Mouse (Mus musculus): ENCODE measurements around the gene Ptch1. TPM values are rescaled to one million over a fixed set of nuclear protein-coding genes. Genes with fewer than 3 reads are reported as not detected.
A peak's percentile ranks its signal among the peaks of the same experiment; 100 is the strongest.

Gene Ptch1
- polyA plus RNA-seq, 1 experiment from 2014 or later: 22.6 TPM

GRCm38 (mm10) chr13:63569396-63569756 lies 4.0 kb downstream of the Ptch1 start:
- peaks cover 18% of the 10 kb centered on the region; the same call in 1 of the 2 replicates for H3K27me3 ChIP-seq (replicated peaks)
- H3K27ac ChIP-seq: no peak overlapping the region
- peaks cover 30% of the 10 kb centered on the region for H3K4me1 ChIP-seq
- no peaks in the 10 kb centered on the region for H3K36me3 ChIP-seq
- 8% methylated on average over 5 of the region's 5 CpGs for WGBS
- 0 out of 2 replicates have a peak overlapping the region, but pooled peaks have one; percentile 8 for H3K9ac ChIP-seq
- no peak for ATAC-seq (ENCODE audit: low FRiP score, low read depth)
- no peak overlapping the region for H3K4me3 ChIP-seq
- H3K4me2 ChIP-seq (replicated peaks): peak overlapping the region; percentile 90
- H3K9me3 ChIP-seq: no peaks in the 10 kb centered on the region

- WGBS: 2% methylated on average over 19 of the region's 19 CpGs
- Histone ChIP-seq H3K4me2 (replicated peaks) (peak overlapping the region; percentile 90), H3K4me1 (peaks cover 28% of the 10 kb centered on the region), H3K36me3 (no peaks in the 10 kb centered on the region), H3K27me3 (replicated peaks) (peaks cover 13% of the 10 kb centered on the region; the same call in 1 of the 2 replicates), H3K27ac (no peak overlapping the region), H3K9me3 (no peaks in the 10 kb centered on the region), H3K9ac (0 out of 2 replicates have a peak overlapping the region, but pooled peaks have one; percentile 21), H3K4me3 (no peak overlapping the region)
- no peak for ATAC-seq (ENCODE audit: low FRiP score, low read depth)
Observed at GRCm38 (mm10) chr13:63568741-63569395, 4.5 kb downstream of the Ptch1 start.

- Histone ChIP-seq H3K4me3 (peak overlapping the region; percentile 49), H3K27me3 (replicated peaks) (peaks cover 9% of the 10 kb centered on the region; the same call in 1 of the 2 replicates), H3K36me3 (no peaks in the 10 kb centered on the region), H3K27ac (peak overlapping the region; percentile 47), H3K9ac (peak overlapping the region; percentile 57), H3K4me2 (replicated peaks) (peak overlapping the region; percentile 90), H3K9me3 (no peaks in the 10 kb centered on the region), H3K4me1 (peaks cover 23% of the 10 kb centered on the region)
- WGBS: under 1% methylated on average over 14 of the region's 14 CpGs
- no peak for ATAC-seq (ENCODE audit: low FRiP score, low read depth)
Observed at GRCm38 (mm10) chr13:63568306-63568705, 5.1 kb downstream of the Ptch1 start.

GRCm38 (mm10) chr13:63567677-63568293 lies 5.6 kb downstream of the Ptch1 start:
- H3K9ac ChIP-seq: peak overlapping the region; percentile 57
- peak; percentile 67 for ATAC-seq (ENCODE audit: low FRiP score, low read depth)
- H3K9me3 ChIP-seq: no peaks in the 10 kb centered on the region
- no peaks in the 10 kb centered on the region for H3K36me3 ChIP-seq
- H3K4me2 ChIP-seq (replicated peaks): peak overlapping the region; percentile 90
- peaks cover 23% of the 10 kb centered on the region for H3K4me1 ChIP-seq
- peak overlapping the region; percentile 47 for H3K27ac ChIP-seq
- peaks cover 9% of the 10 kb centered on the region; the same call in 1 of the 2 replicates for H3K27me3 ChIP-seq (replicated peaks)
- peak overlapping the region; percentile 49 for H3K4me3 ChIP-seq
- under 1% methylated on average over 62 of the region's 62 CpGs for WGBS

- no peaks in the 10 kb centered on the region for H3K36me3 ChIP-seq
- WGBS: under 1% methylated on average over 46 of the region's 46 CpGs
- peak overlapping the region; percentile 99 for H3K4me3 ChIP-seq
- peak overlapping the region; percentile 100 for H3K9ac ChIP-seq
- H3K27ac ChIP-seq: peak overlapping the region; percentile 99
- peaks cover 9% of the 10 kb centered on the region; the same call in 1 of the 2 replicates for H3K27me3 ChIP-seq (replicated peaks)
- ATAC-seq (ENCODE audit: low FRiP score, low read depth): peak; percentile 57
- H3K4me2 ChIP-seq (replicated peaks): peak overlapping the region; percentile 90
- no peaks in the 10 kb centered on the region for H3K9me3 ChIP-seq
- peaks cover 31% of the 10 kb centered on the region for H3K4me1 ChIP-seq
Observed at GRCm38 (mm10) chr13:63566018-63567015, 7.1 kb downstream of the Ptch1 start.

- H3K9ac ChIP-seq: peak overlapping the region; percentile 100
- under 1% methylated on average over 91 of the region's 99 CpGs for WGBS
Observed at GRCm38 (mm10) chr13:63565320-63566017, 7.9 kb downstream of the Ptch1 start.

GRCm38 (mm10) chr13:63564626-63565319 lies 8.6 kb downstream of the Ptch1 start:
- Histone ChIP-seq H3K9me3 (no peaks in the 10 kb centered on the region), H3K4me1 (peaks cover 36% of the 10 kb centered on the region), H3K27ac (peak overlapping the region; percentile 99), H3K9ac (peak overlapping the region; percentile 100), H3K4me2 (replicated peaks) (peak overlapping the region; percentile 90), H3K36me3 (no peaks in the 10 kb centered on the region), H3K27me3 (replicated peaks) (0 out of 2 replicates have a peak, but pooled peaks cover 4% of the 10 kb centered on the region), H3K4me3 (peak overlapping the region; percentile 99)
- ATAC-seq (ENCODE audit: low FRiP score, low read depth): no peak; the same call in 1 of the 2 replicates
- WGBS: under 1% methylated on average over 36 of the region's 36 CpGs

More at GRCm38 (mm10) chr13:63565320-63566017, 7.9 kb downstream of the Ptch1 start:
- peaks cover 32% of the 10 kb centered on the region for H3K4me1 ChIP-seq
- peak overlapping the region; percentile 99 for H3K4me3 ChIP-seq
- H3K9me3 ChIP-seq: no peaks in the 10 kb centered on the region
- H3K27ac ChIP-seq: peak overlapping the region; percentile 99
- peaks cover 6% of the 10 kb centered on the region; the same call in 1 of the 2 replicates for H3K27me3 ChIP-seq (replicated peaks)
- H3K36me3 ChIP-seq: no peaks in the 10 kb centered on the region
- no peak for ATAC-seq (ENCODE audit: low FRiP score, low read depth)
- H3K4me2 ChIP-seq (replicated peaks): peak overlapping the region; percentile 90

- peaks cover 38% of the 10 kb centered on the region for H3K4me1 ChIP-seq
Observed at GRCm38 (mm10) chr13:63563781-63564625, 9.4 kb downstream of the Ptch1 start.

GRCm38 (mm10) chr13:63562972-63563780 lies 10.2 kb downstream of the Ptch1 start:
- peak; percentile 68 for ATAC-seq (ENCODE audit: low FRiP score, low read depth)
- H3K4me1 ChIP-seq: peaks cover 43% of the 10 kb centered on the region

More at GRCm38 (mm10) chr13:63563781-63564625, 9.4 kb downstream of the Ptch1 start:
- H3K36me3 ChIP-seq: no peaks in the 10 kb centered on the region
- H3K27me3 ChIP-seq (replicated peaks): no peaks in the 10 kb centered on the region
- peak overlapping the region; percentile 100 for H3K9ac ChIP-seq
- H3K4me2 ChIP-seq (replicated peaks): peak overlapping the region; percentile 90
- under 1% methylated on average over 51 of the region's 51 CpGs for WGBS
- H3K9me3 ChIP-seq: no peaks in the 10 kb centered on the region
- H3K4me3 ChIP-seq: peak overlapping the region; percentile 99
- H3K27ac ChIP-seq: peak overlapping the region; percentile 99
- ATAC-seq (ENCODE audit: low FRiP score, low read depth): 0 out of 2 replicates have a peak, but pooled peaks have one; percentile 6

More at GRCm38 (mm10) chr13:63562972-63563780, 10.2 kb downstream of the Ptch1 start:
- Histone ChIP-seq H3K36me3 (no peaks in the 10 kb centered on the region), H3K9ac (peak overlapping the region; percentile 100), H3K4me2 (replicated peaks) (peak overlapping the region; percentile 90), H3K9me3 (no peaks in the 10 kb centered on the region), H3K27me3 (replicated peaks) (no peaks in the 10 kb centered on the region), H3K27ac (peak overlapping the region; percentile 99), H3K4me3 (peak overlapping the region; percentile 99)
- WGBS: under 1% methylated on average over 50 of the region's 51 CpGs
